Comparison of ENCODE assay signal across 27 mouse cellular contexts in genomic region chr2:162972752-162973151, GRCm38 (mm10). TPM values are rescaled to one million over a fixed set of nuclear protein-coding genes. Genes with fewer than 3 reads are reported as not detected.
DNase-seq lines count a peak whose midpoint lies in the region; ATAC-seq and TF ChIP-seq lines count a peak whose summit lies in the region.
"Had no signal": no experiment of that assay in that cellular context is flagged by ENCODE, and none has a peak within 500 bp of the region (broad histone marks: within the 10 kb centered on the region; RNA-seq: fewer than 3 reads in every experiment).

No protein-coding gene starts in this region.

- H3K4me2 ChIP-seq in intestine, embryonic 15.5 days (replicated peaks): no peak overlapping the region
- no peak overlapping the region for H3K4me2 ChIP-seq in liver, postnatal 0 days (ENCODE audit: low read depth, low read length)
- no peak overlapping the region for H3K4me2 ChIP-seq in forebrain, embryonic 11.5 days (ENCODE audit: low read depth, low read length, severe bottlenecking)
- H3K4me2 ChIP-seq: hindbrain, embryonic 15.5 days; lung, embryonic 14.5 days; midbrain, embryonic 12.5 days; neural tube, embryonic 12.5 days had no signal

- H3K27ac ChIP-seq in intestine, embryonic 15.5 days: no peak overlapping the region
- peak overlapping the region; percentile 60 for H3K27ac ChIP-seq in liver, postnatal 0 days (ENCODE audit: low read depth)
- H3K27ac ChIP-seq in forebrain, embryonic 11.5 days (ENCODE audit: low read depth, low read length): no peak overlapping the region
- H3K27ac ChIP-seq: hindbrain, embryonic 15.5 days; midbrain, embryonic 12.5 days; neural tube, embryonic 12.5 days had no signal

- no peaks in the 10 kb centered on the region for H3K9me3 ChIP-seq in intestine, embryonic 15.5 days
- no peaks in the 10 kb centered on the region for H3K9me3 ChIP-seq in liver, postnatal 0 days (ENCODE audit: low read length)
- no peaks in the 10 kb centered on the region for H3K9me3 ChIP-seq in forebrain, embryonic 11.5 days (ENCODE audit: control insufficient read depth, low read length)
- H3K9me3 ChIP-seq: forebrain, embryonic 10.5 days; hindbrain, embryonic 15.5 days; midbrain, embryonic 12.5 days; neural tube, embryonic 12.5 days had no signal

- peaks cover 8% of the 10 kb centered on the region; the same call in 1 of the 2 replicates for H3K4me1 ChIP-seq in intestine, embryonic 15.5 days (replicated peaks)
- peaks cover 8% of the 10 kb centered on the region for H3K4me1 ChIP-seq in liver, postnatal 0 days (ENCODE audit: insufficient read depth)
- H3K4me1 ChIP-seq in forebrain, embryonic 11.5 days (replicated peaks; ENCODE audit: control insufficient read depth, insufficient read depth, low read length): no peaks in the 10 kb centered on the region

- 34% methylated on average over 7 of the region's 7 CpGs for WGBS in intestine, embryonic 15.5 days
- 13% methylated on average over 7 of the region's 7 CpGs for WGBS in liver, postnatal 0 days (ENCODE audit: insufficient replicate concordance)
- 75% methylated on average over 7 of the region's 7 CpGs for WGBS in forebrain, embryonic 11.5 days

- H3K27me3 ChIP-seq in intestine, embryonic 15.5 days (replicated peaks): no peaks in the 10 kb centered on the region
- no peaks in the 10 kb centered on the region for H3K27me3 ChIP-seq in liver, postnatal 0 days (ENCODE audit: insufficient read depth, low read length)
- no peaks in the 10 kb centered on the region for H3K27me3 ChIP-seq in forebrain, embryonic 11.5 days (ENCODE audit: control insufficient read depth, insufficient read depth, low read length)
- H3K27me3 ChIP-seq: hindbrain, embryonic 15.5 days; midbrain, embryonic 12.5 days; neural tube, embryonic 12.5 days had no signal

- H3K36me3 ChIP-seq in intestine, embryonic 15.5 days: no peaks in the 10 kb centered on the region
- H3K36me3 ChIP-seq in liver, postnatal 0 days (replicated peaks; ENCODE audit: insufficient read depth, low read length): no peaks in the 10 kb centered on the region
- no peaks in the 10 kb centered on the region for H3K36me3 ChIP-seq in forebrain, embryonic 11.5 days (ENCODE audit: control insufficient read depth, insufficient read depth, low read length)
- H3K36me3 ChIP-seq: forebrain, embryonic 10.5 days; hindbrain, embryonic 15.5 days; midbrain, embryonic 12.5 days; neural tube, embryonic 12.5 days had no signal

- DNase-seq in 416B (ENCODE audit: low read depth) (peak; percentile 47), adipocyte (ENCODE audit: low spot score) (peak; percentile 72)
- peak; percentile 44 for DNase-seq in liver, postnatal 0 days
- DNase-seq in layer of hippocampus, postnatal 14 days (ENCODE audit: low spot score in 2 of 2): no peak
- no peak for DNase-seq in forebrain, embryonic 11.5 days (ENCODE audit: low spot score)
- DNase-seq in urinary bladder, postnatal 14 days (ENCODE audit: low spot score): no peak
- DNase-seq: adrenal gland, postnatal 36 days; cerebellum, adult 9-10 months; gastrocnemius, postnatal 10 days; heart, adult 18-20 months; heart, postnatal 36 days; kidney, adult 18-20 months; lung, embryonic 14.5 days; lung, postnatal 36 days; thymus, postnatal 36 days had no signal

- peak; percentile 81; the same call in 1 of the 2 replicates for TF ChIP-seq EP300 in liver, postnatal 0 days (IDR thresholded peaks at IDR 0.05; ENCODE audit: low read depth)

- H3K9ac ChIP-seq in intestine, embryonic 15.5 days: no peak overlapping the region
- H3K9ac ChIP-seq in liver, postnatal 0 days (replicated peaks): no peak overlapping the region
- no peak overlapping the region for H3K9ac ChIP-seq in forebrain, embryonic 11.5 days (ENCODE audit: low read length)
- H3K9ac ChIP-seq: hindbrain, embryonic 15.5 days; lung, embryonic 14.5 days; midbrain, embryonic 12.5 days; neural tube, embryonic 12.5 days had no signal

- no peak overlapping the region for H3K4me3 ChIP-seq in intestine, embryonic 15.5 days (replicated peaks)
- H3K4me3 ChIP-seq in liver, postnatal 0 days (ENCODE audit: low read depth, low read length): no peak overlapping the region
- no peak overlapping the region for H3K4me3 ChIP-seq in forebrain, embryonic 11.5 days (ENCODE audit: low read depth, low read length)
- H3K4me3 ChIP-seq: forebrain, embryonic 10.5 days; hindbrain, embryonic 15.5 days; midbrain, embryonic 12.5 days; neural tube, embryonic 12.5 days had no signal

- no peak for TF ChIP-seq CTCF in liver, postnatal 0 days (IDR thresholded peaks at IDR 0.05; ENCODE audit: low read depth)

- peak; percentile 67 for ATAC-seq in intestine, embryonic 15.5 days
- ATAC-seq in liver, postnatal 0 days: peak; percentile 89
- no peak for ATAC-seq in megakaryocyte-erythroid progenitor cell, adult 5-6 weeks (replicated peaks; ENCODE audit: low FRiP score, low TSS enrichment, poor library complexity, severe bottlenecking)
- ATAC-seq in forebrain, embryonic 11.5 days (replicated peaks; ENCODE audit: low FRiP score): no peak
- ATAC-seq: activated CD4-positive, CD25-positive, alpha-beta regulatory T cell, adult 4 months; CD4-positive, CD25-positive, alpha-beta regulatory T cell, adult 4 months had no signal

RNA-seq across cellular contexts. Expression of gene Sgk2, which starts 14.4 kb away (rescaled TPM):
- polyA plus RNA-seq in intestine, embryonic 15.5 days (2015; fragmentation: Nextera tagmentation; extraction: Ambion mirVana): 0.85 and 1.2 TPM in 2 replicates
- polyA plus RNA-seq in liver, postnatal 0 days (2015; fragmentation: Nextera tagmentation; extraction: Ambion mirVana): 9.4 and 14.0 TPM in 2 replicates
- 1 to 10 TPM; 1.8 to 1.9 TPM for total RNA-seq in layer of hippocampus, postnatal 14 days (2021)
- not detected in 2 replicates for total RNA-seq in megakaryocyte-erythroid progenitor cell, adult 5-6 weeks (2014; fragmentation: Nextera tagmentation)
- total RNA-seq in megakaryocyte-erythroid progenitor cell, adult 5-6 weeks (2017): not detected in 2 replicates
- polyA plus RNA-seq in forebrain, embryonic 11.5 days (2014; fragmentation: Nextera tagmentation; extraction: Ambion mirVana): not detected in 2 replicates
- total RNA-seq: gastrocnemius, postnatal 10 days; heart, adult 18-20 months; heart, postnatal 36 days; monocyte, adult 5-6 weeks had no signal
- polyA plus RNA-seq: CD4-positive, CD25-positive, alpha-beta regulatory T cell, adult 4 months; forebrain, embryonic 10.5 days; heart, embryonic 14.5 days; limb, embryonic 11.5 days; lung, embryonic 14.5 days; midbrain, embryonic 12.5 days; neural tube, embryonic 12.5 days had no signal

RNA-seq across cellular contexts. Expression of gene L3mbtl1, which starts 29.5 kb away (rescaled TPM):
- 0.11 and 0.18 TPM in 2 replicates for polyA plus RNA-seq in intestine, embryonic 15.5 days (2015; fragmentation: Nextera tagmentation; extraction: Ambion mirVana)
- 0.06 TPM in 1 of 2 replicates, not detected in the other for polyA plus RNA-seq in liver, postnatal 0 days (2015; fragmentation: Nextera tagmentation; extraction: Ambion mirVana)
- total RNA-seq in layer of hippocampus, postnatal 14 days (2021): 10 to 100 TPM; 18.8 to 23.3 TPM
- 0.81 TPM in 1 of 2 replicates, not detected in the other for total RNA-seq in megakaryocyte-erythroid progenitor cell, adult 5-6 weeks (2014; fragmentation: Nextera tagmentation)
- total RNA-seq in megakaryocyte-erythroid progenitor cell, adult 5-6 weeks (2017): not detected in 2 replicates
- 0.16 and 0.21 TPM in 2 replicates for polyA plus RNA-seq in forebrain, embryonic 11.5 days (2014; fragmentation: Nextera tagmentation; extraction: Ambion mirVana)
- total RNA-seq: adrenal gland, postnatal 36 days; heart, adult 18-20 months; heart, postnatal 36 days; monocyte, adult 5-6 weeks had no signal
- polyA plus RNA-seq: small intestine, adult 2 months had no signal

RNA-seq across cellular contexts. Expression of gene Srsf6, which starts 41.4 kb away (rescaled TPM):
- 184 and 196 TPM in 2 replicates for polyA plus RNA-seq in intestine, embryonic 15.5 days (2015; fragmentation: Nextera tagmentation; extraction: Ambion mirVana)
- polyA plus RNA-seq in liver, postnatal 0 days (2015; fragmentation: Nextera tagmentation; extraction: Ambion mirVana): 50.5 and 56.3 TPM in 2 replicates
- total RNA-seq in layer of hippocampus, postnatal 14 days (2021): 100 to 1,000 TPM; 116 to 118 TPM
- 233 and 311 TPM in 2 replicates for total RNA-seq in megakaryocyte-erythroid progenitor cell, adult 5-6 weeks (2014; fragmentation: Nextera tagmentation)
- 286 and 303 TPM in 2 replicates for total RNA-seq in megakaryocyte-erythroid progenitor cell, adult 5-6 weeks (2017)
- 297 and 311 TPM in 2 replicates for polyA plus RNA-seq in forebrain, embryonic 11.5 days (2014; fragmentation: Nextera tagmentation; extraction: Ambion mirVana)

RNA-seq across cellular contexts. Expression of gene Ift52, which starts 44.4 kb away (rescaled TPM):
- 44.0 and 47.7 TPM in 2 replicates for polyA plus RNA-seq in intestine, embryonic 15.5 days (2015; fragmentation: Nextera tagmentation; extraction: Ambion mirVana)
- 18.4 and 19.5 TPM in 2 replicates for polyA plus RNA-seq in liver, postnatal 0 days (2015; fragmentation: Nextera tagmentation; extraction: Ambion mirVana)
- 10 to 100 TPM; 26.4 to 27.0 TPM for total RNA-seq in layer of hippocampus, postnatal 14 days (2021)
- 30.3 and 37.7 TPM in 2 replicates for total RNA-seq in megakaryocyte-erythroid progenitor cell, adult 5-6 weeks (2014; fragmentation: Nextera tagmentation)
- total RNA-seq in megakaryocyte-erythroid progenitor cell, adult 5-6 weeks (2017): 19.4 and 32.9 TPM in 2 replicates
- polyA plus RNA-seq in forebrain, embryonic 11.5 days (2014; fragmentation: Nextera tagmentation; extraction: Ambion mirVana): 52.7 and 58.7 TPM in 2 replicates

Comparison
In these comparisons a context has a peak if more than half of its experiments do, and no peak if none do; other contexts are left out.
1. DNase-seq: peak in 416B (single experiment), adipocyte (single experiment) and liver, postnatal 0 days (single experiment); none in layer of hippocampus, postnatal 14 days (0 of 2), forebrain, embryonic 11.5 days (single experiment) and urinary bladder, postnatal 14 days (single experiment).
2. ATAC-seq: peak in intestine, embryonic 15.5 days (single experiment) and liver, postnatal 0 days (single experiment); none in megakaryocyte-erythroid progenitor cell, adult 5-6 weeks (single experiment) and forebrain, embryonic 11.5 days (single experiment).